Mouse (Mus musculus) adrenal gland, adult 2 months (tissue): ENCODE data around the gene Hcrtr1. TPM values are rescaled to one million over a fixed set of nuclear protein-coding genes. Genes with fewer than 3 reads are reported as not detected.

Experiments used
- DNase-seq: peaks from one replicate; pipeline ENCODE4 v3.0.0; 2021
- polyA plus RNA-seq: library from polyadenylated mRNA; depleted of rRNA; stranded (reverse); fragments of >200 nt; gene quantifications from 2 replicates; pipeline ENCODE4 v1.2.3, GENCODE M21; 2012
- total RNA-seq, 2 experiments: library from RNA; stranded (reverse); gene quantifications; 2 replicates each; pipeline ENCODE4 v1.2.3; 2021

Gene Hcrtr1
- total and polyA plus RNA-seq, 3 experiments: 0.69 to 7.6 (median 0.86) TPM

GRCm38 (mm10) chr4:130123020-130123419 lies 16.1 kb downstream of the Hcrtr1 start:
- DNase-seq: no peak

- DNase-seq: no peak
Observed at GRCm38 (mm10) chr4:130121560-130121959, 17.6 kb downstream of the Hcrtr1 start.

GRCm38 (mm10) chr4:130120752-130121151 lies 18.4 kb downstream of the Hcrtr1 start:
- DNase-seq: peak; percentile 36

GRCm38 (mm10) chr4:130112732-130113131 lies 26.4 kb downstream of the Hcrtr1 start:
- no peak for DNase-seq

- peak; percentile 88 for DNase-seq
Observed at GRCm38 (mm10) chr4:130112299-130112698, 26.9 kb downstream of the Hcrtr1 start.

GRCm38 (mm10) chr4:130110091-130110490 lies 29.1 kb downstream of the Hcrtr1 start:
- no peak for DNase-seq

GRCm38 (mm10) chr4:130109666-130110065 lies 29.5 kb downstream of the Hcrtr1 start:
- DNase-seq: no peak

GRCm38 (mm10) chr4:130108929-130109328 lies 30.2 kb downstream of the Hcrtr1 start:
- no peak for DNase-seq

- peak; percentile 99 for DNase-seq
Observed at GRCm38 (mm10) chr4:130107444-130108131, 31.6 kb downstream of the Hcrtr1 start.

GRCm38 (mm10) chr4:130107065-130107443 lies 32.1 kb downstream of the Hcrtr1 start:
- DNase-seq: no peak

- DNase-seq: no peak
Observed at GRCm38 (mm10) chr4:130104584-130104983, 34.6 kb downstream of the Hcrtr1 start.

GRCm38 (mm10) chr4:130103632-130104031 lies 35.5 kb downstream of the Hcrtr1 start:
- DNase-seq: no peak

GRCm38 (mm10) chr4:130102111-130102651 lies 37.0 kb downstream of the Hcrtr1 start, which contains the start of gene Pef1:
Gene Pef1, plus strand, starts transcription at chr4:130102558.
- DNase-seq: no peak

GRCm38 (mm10) chr4:130101183-130101582 lies 38.0 kb downstream of the Hcrtr1 start:
- DNase-seq: no peak

GRCm38 (mm10) chr4:130095137-130095536 lies 44.0 kb downstream of the Hcrtr1 start:
- no peak for DNase-seq

- peak; percentile 92 for DNase-seq
Observed at GRCm38 (mm10) chr4:130087293-130087692, 51.9 kb downstream of the Hcrtr1 start.

GRCm38 (mm10) chr4:130085246-130085820 lies 53.8 kb downstream of the Hcrtr1 start:
- no peak for DNase-seq

- DNase-seq: peak; percentile 74
Observed at GRCm38 (mm10) chr4:130084331-130084945, 54.7 kb downstream of the Hcrtr1 start.

- DNase-seq: no peak
Observed at GRCm38 (mm10) chr4:130082211-130082610, 56.9 kb downstream of the Hcrtr1 start.

GRCm38 (mm10) chr4:130081345-130082190 lies 57.6 kb downstream of the Hcrtr1 start:
- peak; percentile 86 for DNase-seq
